Mouse (Mus musculus) neural tube, embryonic 13.5 days (tissue): ENCODE measurements around the gene Kidins220. TPM values are rescaled to one million over a fixed set of nuclear protein-coding genes. Genes with fewer than 3 reads are reported as not detected.
A peak's percentile ranks its signal among the peaks of the same experiment; 100 is the strongest.

ENCODE experiments used
- ATAC-seq: fragments of 200-750 bp; cut with Nextera tagmentation; 2 replicates; pipeline ENCODE4 v1.8.0; 2017; ENCODE audit warnings: low read depth, mild to moderate bottlenecking, moderate TSS enrichment, moderate library complexity
- H3K27ac ChIP-seq: fragments of 300-500 bp; sonication (generic); replicated peaks from 2 replicates; pipeline ENCODE4 v1.5.1; 2015; ENCODE audit warnings: moderate library complexity, mild to moderate bottlenecking, inconsistent platforms
- H3K27me3 ChIP-seq: fragments of 300-500 bp; sonication (generic); 2 replicates; pipeline ENCODE4 v1.6.1; 2015; ENCODE audit warnings: mild to moderate bottlenecking, inconsistent platforms
- H3K36me3 ChIP-seq: fragments of 300-500 bp; sonication (generic); 2 replicates; pipeline ENCODE4 v1.6.1; 2015; ENCODE audit warnings: mild to moderate bottlenecking, inconsistent platforms
- H3K4me1 ChIP-seq: fragments of 300-500 bp; sonication (generic); replicated peaks from 2 replicates; pipeline ENCODE4 v1.6.1; 2015; ENCODE audit warnings: inconsistent platforms
- H3K4me2 ChIP-seq: fragments of 300-500 bp; sonication (generic); 2 replicates; pipeline ENCODE4 v1.6.1; 2015; ENCODE audit warnings: inconsistent platforms, mild to moderate bottlenecking, moderate library complexity
- H3K4me3 ChIP-seq: fragments of 300-500 bp; sonication (generic); 2 replicates; pipeline ENCODE4 v1.5.1; 2015; ENCODE audit warnings: mild to moderate bottlenecking, inconsistent platforms
- H3K9ac ChIP-seq: fragments of 300-500 bp; sonication (generic); 2 replicates; pipeline ENCODE4 v1.6.1; 2015; ENCODE audit warnings: moderate library complexity, mild to moderate bottlenecking, inconsistent platforms
- H3K9me3 ChIP-seq: fragments of 300-500 bp; sonication (generic); 2 replicates; pipeline ENCODE4 v1.6.1; 2016; ENCODE audit warnings: inconsistent platforms
- WGBS: fragments of 180-500 bp; shearing (Covaris S2); methylation state at CpG from one replicate; pipeline ENCODE4 v1.1.7; 2015; 5-methylcytosine and 5-hydroxymethylcytosine counted together
- polyA plus RNA-seq: library from polyadenylated mRNA; unstranded; fragments of >200 nt; fragmentation: Nextera tagmentation; extraction: Ambion mirVana; gene quantifications from 2 replicates; pipeline ENCODE4 v1.2.1, GENCODE M21; 2015

Gene Kidins220
- polyA plus RNA-seq, 1 experiment from 2014 or later, result 108 TPM

DNA sequence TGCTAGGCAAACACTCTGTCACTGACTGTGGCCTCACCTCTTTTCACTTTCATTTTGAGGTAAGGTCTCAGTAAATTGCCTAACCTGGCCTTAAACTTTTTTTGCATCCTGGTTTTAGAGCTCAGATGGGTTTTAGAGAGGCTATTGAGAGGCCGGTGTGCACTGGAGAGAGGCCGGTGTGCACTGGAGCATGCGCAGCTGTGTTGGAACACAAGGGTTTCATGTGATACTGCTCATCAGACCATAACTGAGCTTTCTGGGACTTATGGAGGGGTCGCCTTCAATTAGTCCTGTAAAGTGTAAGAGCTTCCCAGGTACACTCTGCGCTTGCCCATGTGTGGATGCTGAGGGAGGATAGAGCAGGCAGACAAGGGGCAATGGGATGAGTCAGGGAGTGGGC, 62.5 kb downstream of the Kidins220 start:
- Histone ChIP-seq H3K9ac (no peak overlapping the region), H3K9me3 (no peaks in the 10 kb centered on the region), H3K27me3 (no peaks in the 10 kb centered on the region), H3K27ac (no peak overlapping the region), H3K4me3 (no peak overlapping the region), H3K4me2 (no peak overlapping the region), H3K36me3 (peaks cover 44% of the 10 kb centered on the region), H3K4me1 (peaks cover 30% of the 10 kb centered on the region)
- ATAC-seq, result no peak
- WGBS, result 85% methylated on average over 5 of the region's 5 CpGs

GRCm38 (mm10) chr12:25037681-25038472, 63.2 kb downstream of the Kidins220 start:
- ATAC-seq, result no peak

DNA sequence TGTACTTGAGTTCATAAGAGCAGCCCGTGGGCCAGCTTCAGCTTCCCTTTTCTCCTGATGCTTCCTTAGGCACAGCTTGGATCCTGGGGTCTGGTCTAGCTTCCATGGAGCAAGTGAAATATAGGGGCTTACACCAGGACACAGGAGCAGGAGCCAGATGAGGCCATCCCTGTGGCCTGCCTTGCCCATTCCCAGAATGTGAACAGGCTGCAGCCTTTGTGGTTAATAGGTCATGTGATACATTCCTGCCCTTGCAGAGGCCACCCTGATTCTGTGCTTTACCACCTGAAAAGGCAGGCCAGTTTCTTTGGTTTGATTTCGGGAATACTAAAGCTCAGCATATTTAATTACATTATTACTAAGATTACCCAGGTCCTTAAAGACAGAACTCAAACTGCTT, 69.3 kb downstream of the Kidins220 start:
- 88% methylated on average over 2 of the region's 2 CpGs for WGBS
- no peak for ATAC-seq
- Histone ChIP-seq H3K9me3 (no peaks in the 10 kb centered on the region), H3K4me1 (0 out of 2 replicates have a peak, but pooled peaks cover 3% of the 10 kb centered on the region), H3K4me3 (no peak overlapping the region), H3K4me2 (no peak overlapping the region), H3K27me3 (no peaks in the 10 kb centered on the region), H3K9ac (no peak overlapping the region), H3K36me3 (peaks cover 52% of the 10 kb centered on the region), H3K27ac (no peak overlapping the region)

More at GRCm38 (mm10) chr12:25037681-25038472, 63.2 kb downstream of the Kidins220 start:
- Histone ChIP-seq H3K4me1 (peaks cover 27% of the 10 kb centered on the region), H3K4me2 (no peak overlapping the region), H3K4me3 (no peak overlapping the region), H3K9ac (no peak overlapping the region), H3K27me3 (no peaks in the 10 kb centered on the region), H3K27ac (no peak overlapping the region), H3K36me3 (peaks cover 44% of the 10 kb centered on the region), H3K9me3 (no peaks in the 10 kb centered on the region)
- WGBS, result 78% methylated on average over 9 of the region's 9 CpGs

GRCm38 (mm10) chr12:25044579-25044978, 69.9 kb downstream of the Kidins220 start:
- Histone ChIP-seq H3K9me3 (no peaks in the 10 kb centered on the region), H3K4me2 (no peak overlapping the region), H3K4me3 (no peak overlapping the region), H3K27ac (no peak overlapping the region), H3K27me3 (no peaks in the 10 kb centered on the region), H3K36me3 (peaks cover 49% of the 10 kb centered on the region), H3K9ac (no peak overlapping the region), H3K4me1 (0 out of 2 replicates have a peak, but pooled peaks cover 3% of the 10 kb centered on the region)
- 88% methylated on average over 4 of the region's 4 CpGs for WGBS
- ATAC-seq, result no peak

GRCm38 (mm10) chr12:25049253-25049652, 74.5 kb downstream of the Kidins220 start:
- 0 out of 2 replicates have a peak, but pooled peaks cover 3% of the 10 kb centered on the region for H3K4me1 ChIP-seq
- H3K4me2 ChIP-seq, result no peak overlapping the region
- WGBS, result 27% methylated on average over 5 of the region's 5 CpGs
- H3K4me3 ChIP-seq, result no peak overlapping the region
- H3K9ac ChIP-seq, result no peak overlapping the region
- no peaks in the 10 kb centered on the region for H3K9me3 ChIP-seq
- peaks cover 53% of the 10 kb centered on the region for H3K36me3 ChIP-seq
- no peak for ATAC-seq
- H3K27me3 ChIP-seq, result no peaks in the 10 kb centered on the region
- H3K27ac ChIP-seq, result no peak overlapping the region

DNA sequence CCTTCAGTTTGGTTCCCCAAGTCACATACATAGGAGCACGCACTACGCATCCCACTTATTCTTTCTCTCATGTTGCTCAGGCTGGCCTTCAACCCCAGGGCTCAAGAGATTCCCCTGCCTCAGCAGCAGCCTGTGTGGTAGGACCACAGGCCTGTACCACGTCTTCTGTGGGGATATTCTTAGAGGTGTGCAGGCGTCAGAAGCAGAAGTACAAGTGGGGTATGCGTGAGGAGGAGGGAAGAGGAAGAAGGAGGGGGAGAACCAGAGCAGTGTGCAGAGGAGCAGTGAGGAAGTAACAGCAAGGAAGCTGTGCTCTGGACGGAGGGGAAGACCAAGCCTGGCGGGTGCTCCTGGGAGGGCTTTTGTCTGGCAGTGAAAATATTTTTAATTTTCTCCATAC, 79.8 kb downstream of the Kidins220 start:
- no peak overlapping the region for H3K27ac ChIP-seq
- H3K27me3 ChIP-seq, result no peaks in the 10 kb centered on the region
- WGBS, result 85% methylated on average over 7 of the region's 7 CpGs
- no peak overlapping the region for H3K4me2 ChIP-seq
- H3K9me3 ChIP-seq, result no peaks in the 10 kb centered on the region
- H3K9ac ChIP-seq, result no peak overlapping the region
- H3K4me3 ChIP-seq, result no peak overlapping the region
- H3K4me1 ChIP-seq, result no peaks in the 10 kb centered on the region
- peaks cover 82% of the 10 kb centered on the region for H3K36me3 ChIP-seq
- no peak for ATAC-seq

GRCm38 (mm10) chr12:25054963-25055362, 80.2 kb downstream of the Kidins220 start:
- no peaks in the 10 kb centered on the region for H3K9me3 ChIP-seq
- WGBS, result 60% methylated on average over 4 of the region's 4 CpGs
- no peaks in the 10 kb centered on the region for H3K4me1 ChIP-seq
- H3K36me3 ChIP-seq, result peaks cover 86% of the 10 kb centered on the region
- ATAC-seq, result no peak
- H3K4me2 ChIP-seq, result no peak overlapping the region
- no peak overlapping the region for H3K27ac ChIP-seq
- H3K4me3 ChIP-seq, result no peak overlapping the region
- H3K9ac ChIP-seq, result no peak overlapping the region
- no peaks in the 10 kb centered on the region for H3K27me3 ChIP-seq

- Histone ChIP-seq H3K9ac (no peak overlapping the region), H3K4me2 (no peak overlapping the region), H3K27me3 (no peaks in the 10 kb centered on the region), H3K27ac (no peak overlapping the region), H3K36me3 (peaks cover 48% of the 10 kb centered on the region), H3K4me3 (no peak overlapping the region), H3K9me3 (no peaks in the 10 kb centered on the region), H3K4me1 (peaks cover 4% of the 10 kb centered on the region; the same call in 1 of the 2 replicates)
- 75% methylated on average over 9 of the region's 9 CpGs for WGBS
- no peak for ATAC-seq
Observed at GRCm38 (mm10) chr12:25059487-25060200, 84.9 kb downstream of the Kidins220 start.

- Histone ChIP-seq H3K36me3 (peaks cover 37% of the 10 kb centered on the region), H3K27ac (no peak overlapping the region), H3K9ac (no peak overlapping the region), H3K4me2 (no peak overlapping the region), H3K9me3 (no peaks in the 10 kb centered on the region), H3K4me3 (no peak overlapping the region), H3K4me1 (peaks cover 4% of the 10 kb centered on the region; the same call in 1 of the 2 replicates), H3K27me3 (no peaks in the 10 kb centered on the region)
- WGBS, result 86% methylated on average over 7 of the region's 7 CpGs
- no peak for ATAC-seq
Observed at GRCm38 (mm10) chr12:25060901-25061300, 86.2 kb downstream of the Kidins220 start.

- Histone ChIP-seq H3K4me1 (peaks cover 4% of the 10 kb centered on the region; the same call in 1 of the 2 replicates), H3K4me2 (no peak overlapping the region), H3K27ac (0 out of 2 replicates have a peak overlapping the region, but pooled peaks have one; percentile 38), H3K9me3 (no peaks in the 10 kb centered on the region), H3K4me3 (no peak overlapping the region), H3K36me3 (peaks cover 28% of the 10 kb centered on the region), H3K27me3 (no peaks in the 10 kb centered on the region), H3K9ac (no peak overlapping the region)
- 40% methylated on average over 6 of the region's 6 CpGs for WGBS
- ATAC-seq, result no peak
Observed at GRCm38 (mm10) chr12:25062264-25062663, 87.5 kb downstream of the Kidins220 start.

GRCm38 (mm10) chr12:25073374-25073773, 98.6 kb downstream of the Kidins220 start:
- no peaks in the 10 kb centered on the region for H3K9me3 ChIP-seq
- ATAC-seq, result no peak
- WGBS, result 91% methylated on average over 4 of the region's 4 CpGs
- no peak overlapping the region for H3K4me2 ChIP-seq
- no peak overlapping the region for H3K27ac ChIP-seq
- H3K36me3 ChIP-seq, result no peaks in the 10 kb centered on the region
- H3K27me3 ChIP-seq, result no peaks in the 10 kb centered on the region
- H3K4me1 ChIP-seq, result peaks cover 3% of the 10 kb centered on the region; the same call in 1 of the 2 replicates
- no peak overlapping the region for H3K4me3 ChIP-seq
- H3K9ac ChIP-seq, result no peak overlapping the region

GRCm38 (mm10) chr12:25074344-25074743, 99.6 kb downstream of the Kidins220 start:
- no peak overlapping the region for H3K9ac ChIP-seq
- H3K4me2 ChIP-seq, result no peak overlapping the region
- no peak overlapping the region for H3K4me3 ChIP-seq
- H3K4me1 ChIP-seq, result no peaks in the 10 kb centered on the region
- H3K9me3 ChIP-seq, result no peaks in the 10 kb centered on the region
- WGBS, result 91% methylated on average over 3 of the region's 3 CpGs
- no peaks in the 10 kb centered on the region for H3K36me3 ChIP-seq
- ATAC-seq, result no peak
- no peaks in the 10 kb centered on the region for H3K27me3 ChIP-seq
- no peak overlapping the region for H3K27ac ChIP-seq
